Mouse (Mus musculus): ENCODE measurements at regions not wholly inside any gene's neighbourhood (a gene's known extent, or its start where the extent isn't known, plus 50 kb on each side); places are given as distances from the start of the nearest gene placed in this dataset.

- TF ChIP-seq POLR2A (IDR thresholded peaks at IDR 0.05; ENCODE audit: borderline replicate concordance, insufficient read depth, low read length) (no peak), CTCF (IDR thresholded peaks at IDR 0.05; ENCODE audit: borderline replicate concordance, insufficient read depth, low read depth, low read length) (no peak)
Observed at GRCm38 (mm10) chr8:67279449-67279848, 244.2 kb upstream of the Nat3 start.

Data from cerebellum, adult 2 months (tissue).